Mouse (Mus musculus) mouse embryonic stem cell (cell line): ENCODE results near the gene Cenpp.

Source experiments
- in situ Hi-C, 2 experiments: fragments of 300-500 bp; cut with MboI; formaldehyde crosslinking; loops; 1 replicate in 1 of 2; 3 replicates in 1 of 2; pipeline ENCODE4 v1.14.3; 2019 to 2020; ENCODE audit warnings: low sequenced_read_pairs in 2 of 2, low pct_unique_long_range_greater_than_20kb in 1 of 2, mixed read lengths in 1 of 2; ENCODE audit not compliant: unreplicated experiment in 1 of 2

Cenpp gene

DNA sequence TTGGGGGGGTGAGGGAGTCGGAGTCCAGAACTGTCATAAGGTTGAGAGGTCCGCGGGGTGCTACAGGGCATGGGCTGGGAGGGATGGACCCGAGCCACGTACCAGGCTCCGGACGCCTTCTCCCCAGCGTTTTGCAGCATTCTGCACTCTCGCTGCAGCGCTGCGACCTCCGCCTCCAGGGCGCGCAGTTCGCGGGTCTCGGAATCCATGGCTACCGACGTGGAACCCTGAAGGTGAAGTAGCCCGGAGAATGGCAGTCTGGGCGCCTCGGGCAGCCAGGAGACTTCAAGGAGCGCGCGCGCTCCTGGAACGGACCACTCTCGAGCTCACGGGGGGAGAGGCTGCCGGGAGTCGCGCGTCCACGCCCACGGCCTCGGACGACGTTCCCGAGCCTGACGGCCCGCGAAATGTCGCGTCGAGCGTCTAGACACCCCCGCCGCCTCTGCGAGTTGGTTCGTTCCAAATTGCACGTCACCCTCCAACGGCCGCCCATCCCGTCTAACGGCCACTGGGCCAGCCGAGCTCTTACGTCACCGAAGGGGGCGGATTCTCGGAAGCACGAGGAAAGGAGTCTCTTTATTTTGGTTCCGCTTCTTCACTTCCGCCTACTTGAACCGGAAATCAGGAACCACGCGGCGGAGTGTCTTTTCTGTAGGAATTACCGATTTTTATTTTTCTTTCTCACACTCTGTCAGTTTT, at the start of gene Cenpp, which contains the start of gene Nol8:
TSS of gene Cenpp (minus strand) at position 305 of the 699 bp plus-strand sequence.
TSS of gene Nol8 (plus strand) at position 598 of the 699 bp plus-strand sequence.
- in situ Hi-C loops = no loop called here

DNA sequence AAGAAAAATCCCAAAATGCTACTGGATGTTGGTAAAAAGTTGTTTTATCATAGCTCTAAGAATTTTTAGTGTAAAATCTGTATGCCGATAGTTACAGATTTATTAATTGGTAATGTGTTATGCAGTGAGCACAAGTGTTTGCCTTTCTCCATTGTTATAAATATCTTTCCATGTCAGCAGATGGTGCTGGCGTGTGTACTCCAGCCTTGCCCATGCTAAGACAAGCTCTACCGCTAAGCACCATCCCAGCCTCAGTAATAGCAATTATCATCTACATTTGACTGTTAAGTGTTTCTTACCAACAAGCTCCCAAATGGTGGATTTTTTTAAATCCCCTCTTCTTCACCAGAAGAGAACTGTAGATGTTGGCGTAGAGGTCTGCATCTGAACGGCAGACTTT, 38.5 kb upstream of the Cenpp start:
- in situ Hi-C loops = no loop called here

DNA sequence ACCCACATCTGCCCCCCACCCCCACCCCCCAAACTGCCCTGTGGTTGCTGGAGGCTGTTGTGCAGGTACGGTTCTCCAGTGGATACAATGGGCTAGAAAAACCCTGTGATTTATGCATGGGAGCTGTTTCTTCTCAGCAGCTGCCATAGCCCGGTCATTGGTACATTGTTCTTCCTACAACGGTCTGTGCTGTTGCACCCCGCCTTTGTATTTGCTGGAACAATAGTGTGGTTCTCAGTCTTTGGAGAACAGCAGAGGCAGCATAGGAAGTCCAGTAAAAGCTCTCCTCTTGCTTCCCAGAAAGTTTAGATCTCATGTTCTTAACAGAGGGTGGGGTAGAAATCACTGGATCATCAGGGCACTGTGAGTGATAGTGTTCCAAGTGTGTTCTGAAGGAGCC, 31.7 kb upstream of the Cenpp start:
- in situ Hi-C loops = no loop called here

DNA sequence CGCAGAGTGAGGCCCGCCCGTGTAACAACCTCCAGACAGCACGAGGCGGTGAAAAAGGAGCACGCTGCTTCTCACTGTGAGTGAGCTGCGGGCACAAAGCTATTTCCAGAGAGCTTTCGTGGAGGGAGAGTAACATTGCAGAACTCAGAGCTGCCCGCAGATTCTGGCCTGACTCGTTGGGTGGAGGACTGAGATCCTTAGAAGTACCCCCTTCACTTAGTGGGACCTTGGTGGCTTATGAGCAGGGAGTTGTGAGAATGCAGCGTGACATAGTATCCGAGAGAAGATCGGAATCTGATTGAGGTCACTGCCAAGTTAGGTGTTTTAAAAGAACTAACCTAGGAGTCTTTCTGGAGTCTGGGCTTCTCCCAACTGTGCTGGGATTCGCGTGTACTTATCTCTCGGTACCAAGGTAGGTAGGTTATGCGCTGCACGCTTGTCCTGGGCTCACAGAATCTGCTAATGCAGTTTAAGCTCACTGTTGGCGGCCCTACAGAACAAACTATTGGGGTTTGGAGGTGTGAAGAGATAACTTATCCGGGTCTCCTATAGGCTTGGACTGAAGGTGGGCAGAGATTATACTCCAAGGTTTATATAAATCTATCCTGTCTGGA, 29.8 kb upstream of the Cenpp start:
- in situ Hi-C loops = no loop called here

DNA sequence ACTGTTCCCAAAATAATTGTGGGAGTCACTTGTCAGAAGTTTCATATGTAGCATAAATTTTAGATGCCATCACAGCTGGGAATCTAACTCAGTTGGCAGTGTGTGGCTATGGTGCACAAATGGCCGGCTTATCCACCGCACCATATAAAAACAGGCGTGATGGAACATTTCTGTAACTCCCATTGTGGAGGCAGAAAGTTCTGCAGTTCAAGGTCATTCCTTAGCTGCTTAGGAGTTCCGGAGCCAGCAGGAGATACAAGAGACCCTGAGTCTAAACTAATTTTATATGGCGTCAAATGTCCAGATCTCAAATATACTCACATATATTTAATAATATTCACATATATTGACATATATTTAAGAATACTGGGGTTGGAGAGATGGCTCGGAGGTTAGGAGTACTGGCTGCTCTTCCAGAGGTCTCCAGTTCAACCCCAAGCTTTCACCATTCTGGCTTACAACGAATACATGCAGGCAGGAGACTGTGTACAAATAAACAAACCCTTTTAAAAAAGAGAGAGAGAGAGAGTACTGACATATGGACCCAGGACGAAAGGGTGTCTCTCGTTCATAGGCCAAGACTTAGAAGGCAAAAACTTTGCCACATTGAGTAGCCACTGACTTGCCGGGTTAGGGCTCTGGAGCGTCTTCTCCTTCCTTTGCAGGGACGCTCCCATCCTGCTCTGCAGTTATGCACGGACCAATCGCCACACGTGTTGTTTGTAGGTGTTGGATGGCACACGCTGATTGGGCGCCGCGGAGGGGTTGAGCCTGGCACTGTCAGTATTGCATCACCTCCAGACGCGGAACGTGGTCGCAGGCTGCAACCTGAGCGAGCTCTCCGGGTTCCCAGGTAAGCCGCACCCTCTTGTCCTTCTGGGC, 29.0 kb upstream of the Cenpp start, which contains the start of gene Iars:
TSS of gene Iars (plus strand) at position 750 of the 882 bp plus-strand sequence.
- in situ Hi-C loops = no loop called here

DNA sequence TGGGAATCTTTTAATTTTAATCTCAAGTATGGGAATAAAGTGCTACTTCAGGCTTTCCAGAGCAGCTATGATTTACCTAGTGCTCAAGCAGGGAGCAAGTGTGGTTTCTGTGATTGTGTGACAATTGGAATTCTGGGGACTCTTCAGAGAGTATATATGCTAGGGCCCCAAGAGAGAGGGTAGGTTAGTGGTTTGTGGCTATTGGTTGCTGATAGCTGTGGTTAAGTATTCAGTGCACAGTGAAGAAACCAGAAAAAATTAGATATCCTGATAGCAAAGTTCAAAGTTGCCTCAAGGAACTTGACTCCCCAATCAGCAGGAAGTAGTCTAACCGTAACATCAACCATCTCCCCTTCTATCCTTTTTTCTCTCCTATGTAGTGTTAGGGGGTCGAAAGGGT, 25.2 kb upstream of the Cenpp start:
- in situ Hi-C loops = no loop called here

DNA sequence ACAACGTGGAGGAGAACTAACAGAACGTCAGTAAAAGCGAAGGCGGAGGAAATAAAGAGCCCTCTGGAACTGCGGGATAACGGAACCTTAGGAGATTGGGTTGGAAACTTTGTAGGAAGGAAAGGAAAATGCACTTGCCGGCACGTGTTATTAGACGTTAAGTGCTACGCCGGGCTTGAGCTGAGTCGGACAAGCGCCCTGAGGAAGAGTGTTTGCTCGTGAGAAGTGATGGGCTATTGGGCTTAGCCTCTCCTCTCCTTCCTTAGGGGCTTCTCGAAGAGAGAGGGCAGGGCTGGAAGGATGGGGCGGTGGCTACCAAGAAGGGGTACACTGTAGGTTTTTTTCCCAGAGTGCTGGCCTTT, 576 bp upstream of the Cenpp start:
- in situ Hi-C loops = no loop called here

DNA sequence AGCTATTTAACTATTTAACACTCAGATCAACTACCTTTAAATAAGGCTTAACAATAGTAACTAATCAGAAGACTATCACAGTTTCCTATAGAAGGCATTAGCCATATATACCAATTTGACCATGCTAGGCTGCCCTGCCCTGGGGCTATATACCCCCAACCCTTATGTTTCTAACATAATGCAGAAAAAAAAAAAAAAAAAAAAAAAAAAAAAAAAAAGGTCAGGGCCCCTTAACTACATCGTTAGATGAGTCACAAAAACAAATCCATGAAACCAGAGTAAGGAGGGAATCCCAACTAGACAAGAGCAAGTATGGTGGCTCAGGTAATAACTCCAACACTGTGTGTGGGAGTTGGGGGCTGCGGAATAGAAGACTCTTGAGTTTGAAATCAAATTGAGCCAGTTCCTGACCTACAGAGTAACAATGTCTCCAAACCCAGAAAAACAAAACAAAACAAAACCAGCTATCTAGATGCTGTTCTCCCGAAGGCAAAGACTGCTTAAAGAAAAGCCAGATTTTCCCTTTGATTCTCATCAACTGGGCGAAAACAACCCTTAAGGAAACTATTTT, 719 bp downstream of the Cenpp start:
- in situ Hi-C loops = no loop called here

DNA sequence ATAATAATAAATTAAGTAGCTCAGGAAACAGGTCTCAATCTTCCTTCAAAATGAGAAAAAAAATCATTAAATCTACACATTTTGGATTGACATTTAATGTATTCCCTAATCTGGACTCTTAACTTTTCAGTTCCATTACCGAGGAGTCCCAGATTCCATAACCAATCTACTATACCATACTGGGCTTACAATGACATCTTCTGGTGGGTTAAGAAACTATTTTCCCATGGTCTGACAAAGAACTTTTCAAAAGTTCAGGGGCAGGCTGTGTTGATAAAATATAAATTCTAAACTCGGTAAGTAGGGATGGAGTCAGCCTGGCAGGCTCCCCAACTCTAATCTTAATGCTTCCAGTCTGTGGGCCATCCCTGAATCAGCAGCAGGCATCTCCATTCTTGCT, 1.4 kb downstream of the Cenpp start:
- in situ Hi-C loops = no loop called here

DNA sequence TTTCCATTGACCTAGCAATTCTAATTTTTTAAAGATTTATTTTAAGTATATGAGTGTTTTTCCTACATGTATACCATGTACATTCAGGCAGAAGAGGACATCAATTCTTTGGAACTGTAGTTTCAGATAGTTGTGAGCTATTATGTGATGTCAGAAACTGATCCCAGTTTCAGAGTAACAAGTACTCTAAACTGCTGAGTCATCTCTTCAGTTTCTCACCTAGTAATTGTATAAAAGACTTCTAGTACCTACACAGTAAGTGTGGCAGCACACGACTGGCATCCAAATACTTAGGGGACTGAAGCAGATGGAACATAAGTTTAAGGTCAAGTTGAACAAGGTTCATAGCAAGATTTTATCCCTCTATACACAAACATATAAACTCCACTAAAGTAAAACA, 6.6 kb downstream of the Cenpp start:
- in situ Hi-C loops = no loop called here

DNA sequence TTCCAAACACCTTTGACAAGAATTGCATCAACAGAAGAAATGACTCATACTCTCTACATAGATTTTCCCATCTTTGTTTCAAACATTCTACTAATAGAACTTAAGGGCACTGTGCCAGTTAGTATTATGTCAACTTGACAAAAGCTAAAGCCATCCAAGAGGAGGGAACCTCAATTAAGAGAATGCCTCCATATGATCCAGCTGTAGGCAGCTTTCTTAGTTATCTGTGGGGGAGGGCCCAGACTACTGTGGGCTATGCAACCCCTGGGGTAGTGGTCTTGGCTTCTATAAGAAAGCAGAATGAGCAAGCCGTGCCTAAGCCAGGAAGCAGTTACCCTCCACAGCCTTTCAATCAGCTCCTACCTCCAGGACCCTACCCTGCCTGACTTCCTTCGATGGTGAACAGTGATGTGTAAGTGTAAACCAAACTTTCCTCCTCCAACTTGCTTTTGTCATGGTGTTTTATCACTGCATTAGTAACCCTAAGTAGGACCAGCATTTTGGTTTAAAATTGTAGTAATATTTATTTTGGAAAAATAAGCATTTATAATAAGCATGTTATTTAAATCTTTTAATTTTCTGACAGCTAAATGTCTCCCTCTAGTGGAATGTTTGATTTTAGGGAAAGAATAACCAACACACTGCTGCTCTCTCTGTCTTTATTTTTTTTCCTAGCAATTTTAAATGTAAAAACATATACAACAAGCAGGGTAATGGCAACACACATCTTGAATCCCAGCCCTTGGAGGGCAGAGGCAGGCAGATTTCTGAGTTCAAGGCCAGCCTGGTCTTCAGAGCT, 7.7 kb downstream of the Cenpp start:
- in situ Hi-C loops = no loop called here

DNA sequence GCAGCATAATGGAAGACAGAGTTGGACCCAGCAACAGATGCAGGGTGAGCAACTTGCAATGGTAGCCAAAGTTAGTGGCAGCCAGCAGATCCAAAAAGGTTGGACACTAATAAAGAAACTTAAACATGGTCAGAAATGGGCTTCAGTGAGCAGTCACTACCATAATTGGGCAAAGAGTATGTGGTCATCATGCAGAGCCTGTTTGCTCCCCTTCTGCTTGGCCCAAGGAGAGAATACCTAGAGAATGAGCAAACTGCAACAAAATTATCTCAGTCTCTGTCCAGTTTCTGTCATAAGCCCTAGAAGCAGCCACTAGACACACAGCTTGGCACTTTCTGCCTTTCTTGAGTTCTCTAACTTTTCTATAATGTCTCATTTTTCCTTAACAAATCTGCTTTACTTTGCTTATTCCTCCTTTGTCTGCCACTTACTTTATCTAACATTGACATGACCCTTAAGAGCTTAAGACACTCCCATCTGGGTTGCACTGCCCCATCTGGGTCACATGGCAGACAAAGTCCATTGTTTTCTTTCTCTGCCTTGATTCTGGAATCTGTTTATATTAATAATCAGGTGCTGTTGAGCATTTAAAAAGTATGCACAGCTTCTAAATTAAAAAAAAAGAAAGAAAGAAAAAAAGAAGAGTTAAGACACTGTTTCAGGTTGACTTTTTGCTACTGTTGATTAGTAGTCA, 8.8 kb downstream of the Cenpp start:
- in situ Hi-C loops = no loop called here

DNA sequence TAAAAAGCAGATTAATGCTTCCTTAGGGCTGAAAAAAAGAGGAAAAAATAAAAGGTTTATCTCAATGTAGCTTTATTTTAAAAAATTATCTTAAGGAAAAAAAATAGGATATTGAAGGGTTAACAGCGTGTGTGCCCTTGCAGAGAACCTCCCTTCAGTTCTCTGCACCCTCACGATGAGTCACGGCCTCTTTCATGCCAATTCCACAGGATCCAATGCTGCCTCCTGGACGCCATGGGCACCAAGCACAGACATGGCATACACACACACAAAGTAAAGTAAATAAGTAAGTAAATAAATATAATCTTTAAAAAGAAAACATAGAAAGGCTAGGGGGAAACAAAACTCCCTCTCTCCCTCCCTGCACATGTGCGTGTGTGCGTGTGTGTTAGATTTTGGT, 9.9 kb downstream of the Cenpp start:
- in situ Hi-C loops = no loop called here

DNA sequence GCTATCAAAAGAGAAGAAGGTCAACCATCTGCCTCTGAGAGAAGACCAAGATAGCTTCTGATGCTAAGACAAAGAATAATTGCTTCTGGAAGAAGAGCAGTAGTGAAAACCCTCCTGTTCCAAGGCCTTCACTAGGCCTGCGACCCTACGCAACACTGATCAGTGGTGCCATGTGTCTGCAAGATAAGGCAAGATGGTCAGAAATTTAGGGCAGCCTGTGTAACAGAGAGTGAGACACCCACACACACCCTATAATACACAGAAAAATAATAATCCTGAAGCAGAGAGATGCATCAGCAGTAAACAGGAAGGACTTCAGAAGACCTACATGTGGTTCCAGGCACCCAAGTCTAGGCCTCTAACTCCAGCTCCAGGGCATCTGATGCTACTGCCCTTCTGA, 12.6 kb downstream of the Cenpp start:
- in situ Hi-C loops = no loop called here

DNA sequence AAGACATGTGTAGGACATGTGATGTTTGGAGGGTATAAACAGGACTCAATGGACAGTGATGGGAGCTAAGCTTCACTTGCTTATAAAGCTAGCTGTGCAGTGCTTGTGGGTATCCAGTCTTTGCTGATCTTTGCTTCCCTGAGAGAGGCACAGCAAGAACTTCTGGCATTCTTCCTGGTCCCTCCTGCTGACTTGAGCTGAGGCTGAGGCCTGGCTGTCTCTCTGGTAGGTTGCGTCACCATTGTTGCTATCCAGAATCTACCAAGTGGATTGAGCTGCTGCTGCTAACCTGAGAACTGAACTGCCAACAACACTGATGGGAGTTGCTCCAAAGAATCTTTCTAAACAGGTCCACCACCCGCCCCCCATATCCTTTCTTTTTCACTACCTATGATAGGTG, 23.5 kb downstream of the Cenpp start:
- in situ Hi-C loops = no loop called here

DNA sequence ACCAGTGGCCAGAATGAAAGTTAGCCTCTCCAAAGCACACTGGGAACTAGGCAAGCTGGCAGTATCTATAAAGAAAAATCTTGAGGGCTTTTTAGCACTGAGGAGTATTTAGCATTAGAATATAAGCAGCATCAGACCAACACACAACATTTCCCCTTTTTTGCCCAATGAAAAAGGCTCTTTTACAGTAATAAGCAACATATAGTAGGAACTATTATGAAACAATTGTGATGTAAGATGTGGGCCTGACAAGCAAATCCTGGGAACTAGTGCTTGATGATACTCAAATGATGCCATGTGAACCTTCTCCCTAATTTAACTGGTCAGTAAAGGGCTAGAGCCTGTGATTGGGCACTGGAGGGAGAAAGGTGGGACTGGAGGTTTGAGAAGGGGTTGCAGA, 24.4 kb downstream of the Cenpp start:
- in situ Hi-C loops = no loop called here

DNA sequence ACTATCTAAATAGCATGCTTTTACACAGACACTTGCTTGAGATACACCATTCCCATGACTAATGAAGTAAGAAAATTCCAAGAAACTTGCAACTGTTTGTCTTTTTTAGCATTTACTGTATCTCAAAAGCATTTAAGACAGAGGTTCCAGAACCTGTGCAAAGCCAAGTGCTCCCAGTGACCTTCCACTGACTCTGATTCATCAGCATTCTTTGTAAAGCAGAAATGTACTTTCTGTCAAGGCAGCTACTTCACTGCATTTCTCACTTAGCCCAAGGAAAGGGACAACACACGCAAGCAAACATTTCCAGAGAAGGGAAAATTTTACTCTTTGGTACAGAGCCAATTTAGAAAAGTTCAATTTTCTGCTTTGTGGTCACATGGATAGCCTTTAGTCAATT, 29.4 kb downstream of the Cenpp start:
- in situ Hi-C loops = no loop called here

DNA sequence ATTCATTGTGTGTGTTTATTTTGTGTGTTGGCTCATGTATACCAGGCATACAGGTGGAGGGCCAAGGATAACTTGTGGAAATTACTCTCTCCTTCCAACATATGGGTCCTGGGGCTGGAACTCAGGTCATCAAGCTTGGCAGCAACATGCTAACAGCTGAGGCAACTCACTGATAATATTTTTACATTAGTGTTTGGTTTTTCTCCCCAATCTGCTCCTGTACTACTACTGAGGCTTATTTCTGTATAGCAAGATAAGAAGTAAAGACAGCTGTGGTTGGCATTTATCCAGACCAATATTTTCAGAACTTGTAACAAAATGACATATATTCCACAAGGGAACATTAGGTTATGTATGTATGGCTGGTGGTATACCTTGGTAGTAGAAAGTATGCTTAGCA, 34.2 kb downstream of the Cenpp start:
- in situ Hi-C loops = no loop called here
